Mouse (Mus musculus) liver, embryonic 14.5 days (tissue): ENCODE results near the gene Usp39.

Source experiments
- CTCF ChIP-seq: IDR thresholded peaks from 2 replicates; pipeline ENCODE4 v1.5.1; 2016; ENCODE audit warnings: antibody characterized with exemption, low read depth, control low read depth
- EP300 ChIP-seq: IDR thresholded peaks from 2 replicates; pipeline ENCODE4 v1.6.1; 2016; ENCODE audit warnings: antibody characterized with exemption, low read depth

GRCm38 (mm10) chr6:72380131-72380770, 35.3 kb upstream of the Usp39 start, which contains the start of gene Vamp5:
- TF ChIP-seq CTCF, result peak; percentile 61
- TF ChIP-seq EP300, result peak; percentile 6; the same call in 1 of the 2 replicates
